Comparison of ENCODE assay signal across 17 mouse cellular contexts in the genomic region with DNA sequence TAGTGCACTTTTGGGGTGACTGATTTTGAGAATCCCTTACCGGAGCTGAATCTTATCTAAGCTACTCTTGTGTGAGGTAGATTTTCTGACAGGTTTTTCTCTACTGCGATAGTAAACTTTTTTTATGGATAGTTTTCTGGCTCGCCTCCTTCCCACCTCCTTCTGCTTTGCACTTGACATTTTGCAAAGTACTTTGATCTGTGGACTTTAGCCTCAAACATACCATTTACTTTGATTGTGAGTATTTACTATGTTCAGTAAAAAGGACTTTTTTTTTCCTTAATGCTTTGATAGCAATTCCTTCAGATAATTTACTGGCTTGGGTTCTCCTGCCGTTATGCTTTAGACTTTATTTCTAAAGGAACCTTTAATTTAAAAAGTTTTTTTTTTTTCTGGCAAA.
DNase-seq lines count a peak whose midpoint lies in the region; ATAC-seq and TF ChIP-seq lines count a peak whose summit lies in the region.
"Had no signal": no experiment of that assay in that cellular context is flagged by ENCODE, and none has a peak within 500 bp of the region (broad histone marks: within the 10 kb centered on the region; RNA-seq: fewer than 3 reads in every experiment).

No protein-coding gene starts in this region.

- H3K79me2 ChIP-seq in heart, adult 2 months (replicated peaks; ENCODE audit: control insufficient read depth, insufficient read depth, low read length) = no peaks in the 10 kb centered on the region

- H3K4me2 ChIP-seq in kidney, embryonic 15.5 days = peak overlapping the region; percentile 9; the same call in 1 of the 2 replicates
- peak overlapping the region; percentile 45 for H3K4me2 ChIP-seq in limb, embryonic 13.5 days (replicated peaks)
- H3K4me2 ChIP-seq in forebrain, postnatal 0 days (ENCODE audit: low read depth) = no peak overlapping the region
- H3K4me2 ChIP-seq: forebrain, embryonic 15.5 days; midbrain, embryonic 15.5 days; neural tube, embryonic 12.5 days had no signal

- peaks cover 16% of the 10 kb centered on the region for H3K36me3 ChIP-seq in heart, adult 2 months (ENCODE audit: control insufficient read depth, insufficient read depth, low read length)
- no peaks in the 10 kb centered on the region for H3K36me3 ChIP-seq in kidney, embryonic 15.5 days
- no peaks in the 10 kb centered on the region for H3K36me3 ChIP-seq in limb, embryonic 13.5 days
- peaks cover 6% of the 10 kb centered on the region; the same call in 1 of the 2 replicates for H3K36me3 ChIP-seq in forebrain, postnatal 0 days (ENCODE audit: insufficient read depth)
- H3K36me3 ChIP-seq: midbrain, embryonic 15.5 days had no signal

- H3K4me3 ChIP-seq in heart, adult 2 months = peak overlapping the region; percentile 54
- 0 out of 2 replicates have a peak overlapping the region, but pooled peaks have one; percentile 7 for H3K4me3 ChIP-seq in kidney, embryonic 15.5 days (replicated peaks)
- peak overlapping the region; percentile 44; the same call in 1 of the 2 replicates for H3K4me3 ChIP-seq in brown adipose tissue, adult 24 weeks (ENCODE audit: insufficient read depth, low read depth, low read length)
- H3K4me3 ChIP-seq in limb, embryonic 13.5 days = peak overlapping the region; percentile 33
- no peak overlapping the region for H3K4me3 ChIP-seq in forebrain, postnatal 0 days (ENCODE audit: low read depth, low read length)
- H3K4me3 ChIP-seq: forebrain, embryonic 15.5 days; midbrain, embryonic 15.5 days; neural tube, embryonic 12.5 days had no signal

- H3K9ac ChIP-seq in heart, adult 2 months (ENCODE audit: low read depth, low read length) = peak overlapping the region; percentile 85
- H3K9ac ChIP-seq in kidney, embryonic 15.5 days = no peak overlapping the region
- no peak overlapping the region for H3K9ac ChIP-seq in limb, embryonic 13.5 days
- H3K9ac ChIP-seq in forebrain, postnatal 0 days = no peak overlapping the region
- H3K9ac ChIP-seq: forebrain, embryonic 15.5 days; midbrain, embryonic 15.5 days; neural tube, embryonic 12.5 days had no signal

- TF ChIP-seq EP300 in heart, adult 2 months (IDR thresholded peaks at IDR 0.05; ENCODE audit: insufficient read depth, low read depth, low read length) = no peak

- H3K4me1 ChIP-seq in heart, adult 2 months (ENCODE audit: control insufficient read depth, insufficient read depth, low read length) = peaks cover 4% of the 10 kb centered on the region
- H3K4me1 ChIP-seq in kidney, embryonic 15.5 days = peaks cover 39% of the 10 kb centered on the region
- H3K4me1 ChIP-seq in brown adipose tissue, adult 24 weeks (ENCODE audit: control insufficient read depth, insufficient read depth, insufficient read length, low read length) = no peaks in the 10 kb centered on the region
- H3K4me1 ChIP-seq in limb, embryonic 13.5 days = peaks cover 50% of the 10 kb centered on the region
- no peaks in the 10 kb centered on the region for H3K4me1 ChIP-seq in forebrain, postnatal 0 days (ENCODE audit: insufficient read depth)
- H3K4me1 ChIP-seq: neural tube, embryonic 12.5 days had no signal

- WGBS in heart, adult 2 months = 36% methylated on average over 4 of the region's 4 CpGs
- WGBS in kidney, embryonic 15.5 days = 41% methylated on average over 4 of the region's 4 CpGs
- WGBS in limb, embryonic 13.5 days = 28% methylated on average over 4 of the region's 4 CpGs
- 74% methylated on average over 4 of the region's 4 CpGs for WGBS in forebrain, postnatal 0 days

- H3K27ac ChIP-seq in heart, adult 2 months = peak overlapping the region; percentile 92
- 0 out of 2 replicates have a peak overlapping the region, but pooled peaks have one; percentile 24 for H3K27ac ChIP-seq in kidney, embryonic 15.5 days
- no peak overlapping the region for H3K27ac ChIP-seq in brown adipose tissue, adult 24 weeks (replicated peaks; ENCODE audit: low read depth, low read length)
- no peak overlapping the region for H3K27ac ChIP-seq in limb, embryonic 13.5 days
- no peak overlapping the region for H3K27ac ChIP-seq in forebrain, postnatal 0 days (ENCODE audit: low read depth, low read length)
- H3K27ac ChIP-seq: forebrain, embryonic 15.5 days; midbrain, embryonic 15.5 days; neural tube, embryonic 12.5 days had no signal

- no peak for DNase-seq in heart, adult 2 months
- no peak for DNase-seq in heart, postnatal 25 days (ENCODE audit: low spot score)
- no peak for DNase-seq in kidney, postnatal 36 days
- DNase-seq in forebrain, postnatal 0 days = no peak
- no peak for DNase-seq in right cerebral cortex, adult 2 months (ENCODE audit: low spot score in 2 of 2)
- DNase-seq: adrenal gland, postnatal 10 days; cerebellum, postnatal 25 days; gastrocnemius, postnatal 36 days; left cerebral cortex, postnatal 4 days; lung, postnatal 10 days; thymus, adult 18-20 months had no signal

- no peak for TF ChIP-seq CTCF in heart, adult 2 months (IDR thresholded peaks at IDR 0.05)
- no peak for TF ChIP-seq CTCF in forebrain, postnatal 0 days (IDR thresholded peaks at IDR 0.05; ENCODE audit: low read depth)

- ATAC-seq in kidney, embryonic 15.5 days (replicated peaks; ENCODE audit: low FRiP score) = no peak
- no peak for ATAC-seq in limb, embryonic 13.5 days (ENCODE audit: low FRiP score, low read depth)
- ATAC-seq in forebrain, postnatal 0 days = no peak
- ATAC-seq: forebrain, embryonic 15.5 days; midbrain, embryonic 15.5 days had no signal

- H3K27me3 ChIP-seq in heart, adult 2 months (ENCODE audit: control insufficient read depth, insufficient read depth, low read length) = no peaks in the 10 kb centered on the region
- no peaks in the 10 kb centered on the region for H3K27me3 ChIP-seq in kidney, embryonic 15.5 days
- no peaks in the 10 kb centered on the region for H3K27me3 ChIP-seq in limb, embryonic 13.5 days
- no peaks in the 10 kb centered on the region for H3K27me3 ChIP-seq in forebrain, postnatal 0 days (ENCODE audit: insufficient read depth, low read length)
- H3K27me3 ChIP-seq: forebrain, embryonic 15.5 days; midbrain, embryonic 15.5 days; neural tube, embryonic 12.5 days had no signal

- intact Hi-C loops in heart, adult 2 months (cut with DNase I) = loop anchor here (2.0 to 5.0 kb wide), 2 partner anchors 31 to 57 kb away; no protein-coding TSS in a partner anchor
- intact Hi-C loops in heart, postnatal 25 days (cut with DNase I) = no loop called here

- H3K9me3 ChIP-seq in kidney, embryonic 15.5 days (replicated peaks) = no peaks in the 10 kb centered on the region
- H3K9me3 ChIP-seq in limb, embryonic 13.5 days = no peaks in the 10 kb centered on the region
- no peaks in the 10 kb centered on the region for H3K9me3 ChIP-seq in forebrain, postnatal 0 days (ENCODE audit: low read length)
- H3K9me3 ChIP-seq: forebrain, embryonic 15.5 days; midbrain, embryonic 15.5 days; neural tube, embryonic 12.5 days had no signal

- no peak for TF ChIP-seq POLR2A in heart, adult 2 months (IDR thresholded peaks at IDR 0.05; ENCODE audit: insufficient read depth, low read depth, low read length)

Comparison
In these comparisons a context has a peak if more than half of its experiments do, and no peak if none do; other contexts are left out.
1. H3K27ac ChIP-seq: peak in heart, adult 2 months (single experiment) and kidney, embryonic 15.5 days (single experiment); none in brown adipose tissue, adult 24 weeks (single experiment), limb, embryonic 13.5 days (single experiment) and forebrain, postnatal 0 days (single experiment).